Mouse (Mus musculus) granulocyte monocyte progenitor cell, adult 5-6 weeks (primary cell): ENCODE measurements around the gene Ctdspl. TPM values are rescaled to one million over a fixed set of nuclear protein-coding genes. Genes with fewer than 3 reads are reported as not detected.

Experiments
- ATAC-seq: replicated peaks from 2 replicates; pipeline ENCODE4 v1.8.0; 2016; ENCODE audit warnings: mild to moderate bottlenecking, moderate TSS enrichment, inconsistent platforms; ENCODE audit not compliant: poor library complexity, severe bottlenecking
- total RNA-seq, 2 experiments: library from RNA; stranded (forward) in 1 of 2; stranded (reverse) in 1 of 2; fragments of 200-712, 200-1000 nt in 1 of 2; fragments of >200 nt in 1 of 2; fragmentation: Nextera tagmentation in 1 of 2; gene quantifications; 2 replicates each; pipeline ENCODE4 v1.2.3; 2014 to 2017

The Ctdspl gene
- total RNA-seq, 2 experiments from 2014 or later, result 7.9 to 25.4 TPM

DNA sequence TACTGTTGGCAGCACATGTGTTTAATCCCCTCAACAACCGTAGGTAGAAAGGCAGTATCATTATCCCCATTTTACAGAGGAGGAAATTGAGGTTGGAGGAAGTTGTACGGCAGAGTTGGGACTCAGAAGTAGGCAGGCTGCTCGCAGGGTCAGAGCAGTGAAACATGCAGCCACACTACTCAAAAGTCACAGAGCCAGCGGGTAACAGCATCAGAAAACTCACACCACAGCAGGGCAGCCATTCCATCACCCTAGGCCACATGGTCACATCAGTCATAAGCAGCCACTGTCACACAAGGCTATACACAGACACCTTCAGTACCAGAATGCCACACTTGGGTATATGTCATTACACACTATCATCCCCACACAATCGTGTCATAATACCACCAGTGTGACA, 161.1 kb downstream of the Ctdspl start:
- no peak for ATAC-seq

DNA sequence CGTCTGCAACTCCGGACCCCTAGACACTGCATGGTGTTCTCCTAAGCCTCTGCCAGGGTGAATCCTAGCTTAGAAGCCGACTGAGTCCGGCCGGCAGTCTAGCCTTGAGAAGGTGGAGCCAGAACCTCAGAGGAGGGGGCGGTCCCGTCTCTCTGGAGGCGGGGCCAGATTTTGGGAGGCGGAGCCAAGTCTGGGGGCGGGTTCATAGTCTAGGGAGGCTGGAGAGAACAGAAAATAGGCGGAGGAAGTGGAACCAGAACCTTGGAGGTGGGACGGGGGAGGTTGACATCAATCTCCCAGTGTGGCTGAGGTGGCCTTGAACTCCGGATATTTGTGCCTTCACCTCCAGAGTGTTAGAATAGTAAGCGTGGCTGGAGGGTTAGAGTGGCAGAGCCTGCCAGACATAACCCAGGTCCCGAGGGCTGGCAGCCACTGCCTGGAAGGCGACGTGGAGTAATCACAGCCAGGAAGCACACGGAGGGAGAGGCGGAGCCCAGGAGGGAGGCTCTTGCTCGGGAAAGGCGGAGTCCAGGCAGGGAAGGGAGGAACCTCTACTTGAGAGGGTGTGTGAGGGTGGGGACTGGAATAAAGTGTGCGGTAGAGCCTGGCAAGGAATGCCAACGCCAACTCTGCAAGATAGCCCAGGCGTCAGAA, 162.0 kb downstream of the Ctdspl start:
- ATAC-seq, result peak; percentile 89

DNA sequence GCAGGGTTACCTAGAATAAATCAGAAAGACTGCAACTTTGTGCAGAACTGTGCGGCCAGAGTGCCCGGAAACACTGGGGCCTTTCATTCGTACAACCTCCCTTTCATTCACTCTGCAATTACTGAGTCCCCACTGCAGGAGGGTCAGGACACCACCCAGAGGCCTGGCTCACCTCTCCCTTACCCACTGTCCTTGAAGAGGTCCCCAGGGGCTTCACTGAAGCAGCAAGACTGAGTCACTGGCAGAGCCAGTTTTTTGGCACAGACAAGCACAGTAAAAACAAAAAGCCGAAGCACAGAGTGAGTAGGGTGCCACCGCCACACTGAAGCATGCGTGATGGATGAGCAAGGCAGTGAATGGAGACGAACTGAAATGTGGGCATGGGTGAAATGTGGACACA, 163.2 kb downstream of the Ctdspl start:
- ATAC-seq, result no peak

DNA sequence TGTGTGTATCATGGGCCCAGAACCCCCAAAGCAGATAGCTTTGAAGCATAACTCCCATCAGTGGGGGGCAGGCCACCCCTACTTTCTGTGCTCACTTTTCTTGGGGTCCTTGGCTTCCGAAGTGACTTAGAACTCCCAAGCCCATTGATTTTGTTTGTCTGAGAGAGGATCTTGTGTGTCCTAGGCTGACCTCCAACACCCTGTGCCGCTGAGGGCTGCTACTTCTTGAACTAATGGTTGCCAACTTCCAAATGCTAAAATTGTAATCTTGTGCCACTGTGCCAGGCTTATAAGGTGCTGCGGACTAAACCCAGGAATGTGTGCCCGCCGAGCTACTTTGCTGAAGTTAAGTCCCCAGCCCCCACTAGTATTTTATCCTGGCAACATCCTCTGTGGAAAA, 164.2 kb downstream of the Ctdspl start:
- no peak for ATAC-seq

DNA sequence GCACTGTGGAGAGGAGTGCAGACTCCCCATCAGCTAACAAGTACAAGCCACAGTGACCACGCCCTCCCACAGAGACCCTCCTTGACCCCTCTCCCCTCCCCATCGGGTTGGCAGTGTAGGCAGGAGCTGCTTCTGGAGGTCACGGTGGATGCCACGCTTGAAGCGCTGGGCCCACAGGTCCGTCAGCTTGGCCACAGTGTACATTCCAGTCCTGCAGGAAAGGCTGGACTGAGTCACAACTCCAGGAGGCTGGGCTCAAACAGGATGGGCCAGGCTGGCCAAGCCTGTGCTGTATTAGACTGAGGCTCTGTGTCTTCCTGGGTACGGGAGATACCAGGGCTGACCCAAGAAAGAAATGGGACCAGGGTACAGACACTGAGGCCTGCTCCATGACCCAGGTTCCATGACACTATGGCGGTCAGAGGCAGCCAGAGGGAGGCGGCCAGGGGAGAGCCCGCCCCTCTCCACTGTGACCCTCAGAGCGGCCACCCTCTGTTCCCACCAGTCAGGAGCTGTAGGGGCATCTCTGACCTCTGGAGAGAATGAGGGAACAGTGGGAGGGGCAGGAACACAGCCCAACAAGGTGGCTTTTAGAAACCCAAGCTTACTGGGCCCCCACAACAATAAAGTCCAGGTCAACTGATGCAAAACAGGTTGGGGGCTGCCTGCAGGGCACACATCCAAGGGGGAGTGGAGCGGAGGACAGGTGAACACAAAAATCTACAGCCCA, 165.5 kb downstream of the Ctdspl start:
- ATAC-seq, result no peak

DNA sequence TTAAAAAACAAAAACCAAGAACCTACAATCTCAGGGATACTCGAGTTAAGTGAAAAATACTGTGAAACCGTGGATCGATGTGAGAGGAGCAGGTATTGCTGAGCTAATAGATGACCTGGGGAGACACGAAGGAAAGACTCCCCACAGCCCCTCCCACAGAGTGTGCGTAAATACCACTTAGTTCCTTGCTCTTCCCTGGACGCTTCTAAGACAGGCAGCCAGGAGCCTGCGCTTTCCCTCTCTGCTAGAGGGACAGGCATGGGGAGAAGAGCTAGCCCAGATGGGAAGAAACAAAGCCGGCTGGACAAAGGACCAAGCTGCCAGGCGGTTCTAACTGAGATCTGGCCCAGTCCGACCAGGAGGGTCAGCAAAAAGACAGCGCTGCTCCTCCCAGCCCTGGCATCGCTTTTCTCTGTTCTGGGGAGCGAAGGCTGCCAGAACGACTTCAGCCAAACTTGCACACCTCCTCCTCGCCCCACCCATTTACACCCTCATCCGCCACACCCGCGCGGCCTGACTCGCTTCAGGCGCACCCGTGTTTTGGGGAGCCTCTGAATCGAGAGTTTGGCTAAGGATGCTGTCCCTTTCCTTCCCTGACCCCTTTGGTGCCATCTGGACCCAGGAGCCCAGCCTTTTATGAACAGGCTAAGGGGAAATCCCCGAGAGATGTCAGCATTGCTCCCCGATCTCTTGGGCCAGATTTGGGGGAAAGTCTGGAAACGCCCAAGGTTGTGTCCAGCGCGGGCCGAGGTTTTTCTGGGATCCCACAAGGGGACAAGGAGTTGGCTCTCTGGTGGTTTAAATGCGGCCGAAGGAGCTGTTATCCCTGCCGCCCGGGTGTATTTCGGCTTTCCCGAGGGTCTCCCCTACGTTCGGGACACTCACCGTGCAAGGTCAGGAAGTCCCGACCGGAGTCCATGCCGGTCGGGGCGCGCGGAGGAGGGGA, 166.5 kb downstream of the Ctdspl start:
- ATAC-seq, result no peak

Other genes with a start within 250 kb of the Ctdspl start
- 33.5 and 42.4 TPM in 2 replicates for gene Vill, start 126.3 kb downstream of the Ctdspl start, total RNA-seq (2014; fragmentation: Nextera tagmentation)
- 23.7 and 34.9 TPM in 2 replicates for gene Vill, start 126.3 kb downstream of the Ctdspl start, total RNA-seq (2017)
- gene Plcd1, start 167.0 kb downstream of the Ctdspl start, total RNA-seq (2014; fragmentation: Nextera tagmentation), result not detected in 2 replicates
- not detected in 2 replicates for gene Plcd1, start 167.0 kb downstream of the Ctdspl start, total RNA-seq (2017)
- gene Dlec1, start 176.0 kb downstream of the Ctdspl start, total RNA-seq (2014; fragmentation: Nextera tagmentation), result 0.06 and 0.32 TPM in 2 replicates
- 0.26 and 0.67 TPM in 2 replicates for gene Dlec1, start 176.0 kb downstream of the Ctdspl start, total RNA-seq (2017)
- not detected in 2 replicates for gene Acaa1b, start 230.6 kb downstream of the Ctdspl start, total RNA-seq (2014; fragmentation: Nextera tagmentation)
- not detected in 2 replicates for gene Acaa1b, start 230.6 kb downstream of the Ctdspl start, total RNA-seq (2017)
- not detected in 2 replicates for gene Gm47289, start 232.7 kb downstream of the Ctdspl start, total RNA-seq (2014; fragmentation: Nextera tagmentation)
- not detected in 2 replicates for gene Gm47289, start 232.7 kb downstream of the Ctdspl start, total RNA-seq (2017)